Mouse (Mus musculus): ENCODE results near the gene Eif3j1. TPM values are rescaled to one million over a fixed set of nuclear protein-coding genes. Genes with fewer than 3 reads are reported as not detected.

Eif3j1 gene
- polyA plus RNA-seq, 1 experiment from 2014 or later = 16.0 TPM

GRCm38 (mm10) chr2:122031970-122032369, 3.6 kb downstream of the Eif3j1 start:
- Histone ChIP-seq H3K27me3 (ENCODE audit: control insufficient read depth, insufficient read depth, low read length) (no peaks in the 10 kb centered on the region), H3K4me1 (replicated peaks; ENCODE audit: control insufficient read depth, insufficient read depth, low read length) (no peaks in the 10 kb centered on the region), H3K4me3 (ENCODE audit: low read depth, low read length) (no peak overlapping the region), H3K9me3 (ENCODE audit: control insufficient read depth, low read length) (no peaks in the 10 kb centered on the region), H3K4me2 (ENCODE audit: low read depth, low read length, severe bottlenecking) (no peak overlapping the region), H3K36me3 (ENCODE audit: control insufficient read depth, insufficient read depth, low read length) (no peaks in the 10 kb centered on the region), H3K9ac (ENCODE audit: low read length) (no peak overlapping the region), H3K27ac (ENCODE audit: low read depth, low read length) (no peak overlapping the region)
- DNase-seq (ENCODE audit: low spot score) (no peak), ATAC-seq (replicated peaks; ENCODE audit: low FRiP score) (no peak)
- 92% methylated on average over 6 of the region's 6 CpGs for WGBS

- DNase-seq (ENCODE audit: low spot score) (no peak), ATAC-seq (replicated peaks; ENCODE audit: low FRiP score) (no peak)
- no peaks in the 10 kb centered on the region for H3K4me1 ChIP-seq (replicated peaks; ENCODE audit: control insufficient read depth, insufficient read depth, low read length)
- H3K9ac ChIP-seq (ENCODE audit: low read length) = no peak overlapping the region
- no peaks in the 10 kb centered on the region for H3K36me3 ChIP-seq (ENCODE audit: control insufficient read depth, insufficient read depth, low read length)
- no peaks in the 10 kb centered on the region for H3K27me3 ChIP-seq (ENCODE audit: control insufficient read depth, insufficient read depth, low read length)
- no peak overlapping the region for H3K4me2 ChIP-seq (ENCODE audit: low read depth, low read length, severe bottlenecking)
- no peaks in the 10 kb centered on the region for H3K9me3 ChIP-seq (ENCODE audit: control insufficient read depth, low read length)
- WGBS = 93% methylated on average over 3 of the region's 3 CpGs
- H3K4me3 ChIP-seq (ENCODE audit: low read depth, low read length) = no peak overlapping the region
- no peak overlapping the region for H3K27ac ChIP-seq (ENCODE audit: low read depth, low read length)
Observed at GRCm38 (mm10) chr2:122036064-122036463, 7.7 kb downstream of the Eif3j1 start.

- no peak overlapping the region for H3K4me3 ChIP-seq (ENCODE audit: low read depth, low read length)
- H3K4me1 ChIP-seq (replicated peaks; ENCODE audit: control insufficient read depth, insufficient read depth, low read length) = no peaks in the 10 kb centered on the region
- DNase-seq (ENCODE audit: low spot score) = no peak
- H3K27me3 ChIP-seq (ENCODE audit: control insufficient read depth, insufficient read depth, low read length) = no peaks in the 10 kb centered on the region
- no peak overlapping the region for H3K9ac ChIP-seq (ENCODE audit: low read length)
- no peak overlapping the region for H3K4me2 ChIP-seq (ENCODE audit: low read depth, low read length, severe bottlenecking)
- no peaks in the 10 kb centered on the region for H3K9me3 ChIP-seq (ENCODE audit: control insufficient read depth, low read length)
- H3K27ac ChIP-seq (ENCODE audit: low read depth, low read length) = no peak overlapping the region
- 0 out of 2 replicates have a peak, but pooled peaks cover 3% of the 10 kb centered on the region for H3K36me3 ChIP-seq (ENCODE audit: control insufficient read depth, insufficient read depth, low read length)
- no peak for ATAC-seq (replicated peaks; ENCODE audit: low FRiP score)
Observed at GRCm38 (mm10) chr2:122043926-122044325, 15.6 kb downstream of the Eif3j1 start.

- peaks cover 5% of the 10 kb centered on the region; the same call in 1 of the 2 replicates for H3K36me3 ChIP-seq (ENCODE audit: control insufficient read depth, insufficient read depth, low read length)
- H3K4me2 ChIP-seq (ENCODE audit: low read depth, low read length, severe bottlenecking) = no peak overlapping the region
- no peak overlapping the region for H3K9ac ChIP-seq (ENCODE audit: low read length)
- H3K27ac ChIP-seq (ENCODE audit: low read depth, low read length) = no peak overlapping the region
- H3K27me3 ChIP-seq (ENCODE audit: control insufficient read depth, insufficient read depth, low read length) = no peaks in the 10 kb centered on the region
- H3K4me3 ChIP-seq (ENCODE audit: low read depth, low read length) = no peak overlapping the region
- no peaks in the 10 kb centered on the region for H3K4me1 ChIP-seq (replicated peaks; ENCODE audit: control insufficient read depth, insufficient read depth, low read length)
- DNase-seq (ENCODE audit: low spot score) = no peak
- 95% methylated on average over 11 of the region's 11 CpGs for WGBS
- H3K9me3 ChIP-seq (ENCODE audit: control insufficient read depth, low read length) = no peaks in the 10 kb centered on the region
- ATAC-seq (replicated peaks; ENCODE audit: low FRiP score) = no peak
Observed at GRCm38 (mm10) chr2:122059365-122060115, 31.2 kb downstream of the Eif3j1 start.

- Histone ChIP-seq H3K4me1 (replicated peaks; ENCODE audit: control insufficient read depth, insufficient read depth, low read length) (no peaks in the 10 kb centered on the region), H3K4me2 (ENCODE audit: low read depth, low read length, severe bottlenecking) (no peak overlapping the region), H3K9me3 (ENCODE audit: control insufficient read depth, low read length) (no peaks in the 10 kb centered on the region), H3K9ac (ENCODE audit: low read length) (no peak overlapping the region), H3K27ac (ENCODE audit: low read depth, low read length) (no peak overlapping the region), H3K27me3 (ENCODE audit: control insufficient read depth, insufficient read depth, low read length) (no peaks in the 10 kb centered on the region), H3K36me3 (ENCODE audit: control insufficient read depth, insufficient read depth, low read length) (no peaks in the 10 kb centered on the region), H3K4me3 (ENCODE audit: low read depth, low read length) (no peak overlapping the region)
- 55% methylated on average over 14 of the region's 14 CpGs for WGBS
- DNase-seq (ENCODE audit: low spot score) (no peak), ATAC-seq (replicated peaks; ENCODE audit: low FRiP score) (no peak)
Observed at GRCm38 (mm10) chr2:122065200-122065969, 37.0 kb downstream of the Eif3j1 start.

GRCm38 (mm10) chr2:122066241-122066640, 37.9 kb downstream of the Eif3j1 start:
- DNase-seq (ENCODE audit: low spot score) = no peak
- Histone ChIP-seq H3K36me3 (ENCODE audit: control insufficient read depth, insufficient read depth, low read length) (no peaks in the 10 kb centered on the region), H3K27me3 (ENCODE audit: control insufficient read depth, insufficient read depth, low read length) (no peaks in the 10 kb centered on the region), H3K9ac (ENCODE audit: low read length) (no peak overlapping the region), H3K4me2 (ENCODE audit: low read depth, low read length, severe bottlenecking) (no peak overlapping the region), H3K4me1 (replicated peaks; ENCODE audit: control insufficient read depth, insufficient read depth, low read length) (no peaks in the 10 kb centered on the region), H3K9me3 (ENCODE audit: control insufficient read depth, low read length) (no peaks in the 10 kb centered on the region), H3K27ac (ENCODE audit: low read depth, low read length) (no peak overlapping the region), H3K4me3 (ENCODE audit: low read depth, low read length) (no peak overlapping the region)
- ATAC-seq (replicated peaks; ENCODE audit: low FRiP score) = no peak
- 85% methylated on average over 8 of the region's 8 CpGs for WGBS

- Histone ChIP-seq H3K36me3 (ENCODE audit: control insufficient read depth, insufficient read depth, low read length) (no peaks in the 10 kb centered on the region; the same call in 1 of the 2 replicates), H3K4me2 (ENCODE audit: low read depth, low read length, severe bottlenecking) (no peak overlapping the region), H3K9me3 (ENCODE audit: control insufficient read depth, low read length) (no peaks in the 10 kb centered on the region), H3K27me3 (ENCODE audit: control insufficient read depth, insufficient read depth, low read length) (no peaks in the 10 kb centered on the region), H3K4me1 (replicated peaks; ENCODE audit: control insufficient read depth, insufficient read depth, low read length) (no peaks in the 10 kb centered on the region), H3K4me3 (ENCODE audit: low read depth, low read length) (no peak overlapping the region), H3K27ac (ENCODE audit: low read depth, low read length) (no peak overlapping the region), H3K9ac (ENCODE audit: low read length) (no peak overlapping the region)
- 92% methylated on average over 6 of the region's 6 CpGs for WGBS
- no peak for DNase-seq (ENCODE audit: low spot score)
- no peak for ATAC-seq (replicated peaks; ENCODE audit: low FRiP score)
Observed at GRCm38 (mm10) chr2:122069144-122069912, 41.0 kb downstream of the Eif3j1 start.

GRCm38 (mm10) chr2:122069922-122070321, 41.6 kb downstream of the Eif3j1 start:
- Histone ChIP-seq H3K4me1 (replicated peaks; ENCODE audit: control insufficient read depth, insufficient read depth, low read length) (no peaks in the 10 kb centered on the region), H3K9me3 (ENCODE audit: control insufficient read depth, low read length) (no peaks in the 10 kb centered on the region), H3K9ac (ENCODE audit: low read length) (no peak overlapping the region), H3K27ac (ENCODE audit: low read depth, low read length) (no peak overlapping the region), H3K36me3 (ENCODE audit: control insufficient read depth, insufficient read depth, low read length) (no peaks in the 10 kb centered on the region; the same call in 1 of the 2 replicates), H3K27me3 (ENCODE audit: control insufficient read depth, insufficient read depth, low read length) (no peaks in the 10 kb centered on the region), H3K4me3 (ENCODE audit: low read depth, low read length) (no peak overlapping the region), H3K4me2 (ENCODE audit: low read depth, low read length, severe bottlenecking) (no peak overlapping the region)
- WGBS = 44% methylated on average over 5 of the region's 5 CpGs
- ATAC-seq (replicated peaks; ENCODE audit: low FRiP score) = no peak
- peak; percentile 69 for DNase-seq (ENCODE audit: low spot score)

Data from forebrain, embryonic 11.5 days (tissue).